Mouse (Mus musculus) spleen, adult 18-20 months (tissue): ENCODE data around the gene Surf6.

Source experiments
- DNase-seq, 2 experiments: peaks; one replicate each; pipeline ENCODE4 v3.0.0; 2022; ENCODE audit warnings: mixed read lengths in 2 of 2

The Surf6 gene

DNA sequence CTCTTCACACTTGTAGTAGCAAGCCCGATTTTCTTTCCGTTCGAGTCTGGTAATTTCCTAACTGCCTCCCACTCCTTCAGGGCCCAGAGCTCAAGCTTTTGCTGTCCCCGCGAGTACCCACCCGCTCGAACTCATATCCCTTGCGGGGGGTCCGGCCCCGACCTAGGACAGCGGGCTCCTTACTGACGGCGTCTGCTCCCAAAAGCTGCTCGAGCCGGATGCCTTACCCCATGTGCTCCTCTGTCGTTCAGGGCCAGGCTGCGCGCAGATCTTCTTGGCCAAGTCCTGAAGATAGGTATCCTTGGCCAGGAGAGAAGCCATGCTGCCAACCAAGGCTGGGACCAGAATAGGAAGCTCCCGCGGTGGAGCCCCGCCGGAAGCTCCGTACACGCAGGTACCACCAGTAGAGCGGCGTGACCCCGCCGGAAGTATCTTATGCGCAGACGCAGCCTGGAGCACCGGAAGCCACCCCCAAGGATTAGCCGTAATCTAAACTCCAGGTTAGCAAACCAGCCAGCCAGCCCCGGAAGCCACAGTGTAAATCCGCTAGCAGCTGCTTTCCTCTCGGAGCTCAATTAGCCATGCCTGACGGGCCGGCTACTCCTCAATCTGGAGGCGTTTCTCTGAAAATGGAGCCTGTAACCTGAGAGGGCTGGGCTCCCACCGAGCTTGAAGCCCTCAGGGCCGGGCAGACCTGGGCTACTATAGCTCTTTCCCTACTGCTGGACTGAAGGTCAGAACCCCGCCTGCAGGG is at the start of gene Surf6:
Gene Surf6, minus strand, starts transcription at position 413 of the 754 bp plus-strand sequence.
- peak; percentile 88 to 92 for DNase-seq

DNA sequence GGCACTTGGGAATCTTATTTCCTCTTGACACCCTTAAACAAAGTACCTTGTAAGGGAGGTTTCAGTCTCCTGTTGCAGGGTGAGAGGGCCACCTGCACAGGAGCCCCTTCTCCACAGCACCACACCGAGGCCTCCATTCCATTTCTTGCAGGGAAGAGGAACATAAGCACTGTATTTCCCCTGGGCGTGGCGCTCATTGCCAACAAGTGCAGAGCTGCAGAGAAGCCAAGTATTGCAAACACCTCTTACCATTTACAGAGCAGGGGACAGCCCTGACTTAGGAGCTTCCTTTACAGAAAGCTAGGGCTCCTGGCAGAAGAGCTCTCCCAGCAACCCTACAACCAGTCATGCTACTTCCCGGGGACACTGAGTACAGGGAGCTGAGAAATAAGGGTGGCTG is 49.5 kb upstream of the Surf6 start:
- no peak for DNase-seq

DNA sequence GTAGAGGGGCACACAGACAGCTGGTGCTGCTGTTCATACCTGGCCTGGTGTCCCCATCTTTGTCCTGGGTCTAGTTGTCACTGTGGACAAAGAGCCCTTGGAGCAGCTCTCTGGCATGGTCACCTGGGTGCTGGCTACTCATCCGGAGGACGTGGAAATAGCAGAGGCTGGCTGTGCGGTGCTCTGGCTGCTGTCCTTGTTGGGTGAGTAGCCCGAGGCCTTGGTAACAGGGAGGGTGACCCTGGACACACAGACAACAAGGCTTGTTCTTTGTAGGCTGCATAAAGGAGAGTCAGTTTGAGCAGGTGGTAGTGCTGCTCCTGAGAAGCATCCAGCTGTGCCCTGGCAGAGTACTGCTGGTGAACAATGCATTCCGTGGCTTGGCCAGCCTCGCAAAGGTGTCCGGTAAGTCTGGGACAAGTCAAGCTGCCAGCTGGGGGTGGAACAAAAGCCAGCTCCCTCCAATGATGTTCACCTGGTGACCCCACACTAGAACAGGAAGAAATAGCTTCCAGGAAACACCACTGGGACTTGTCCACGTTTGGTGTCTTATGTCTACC is 48.7 kb upstream of the Surf6 start:
- no peak for DNase-seq

DNA sequence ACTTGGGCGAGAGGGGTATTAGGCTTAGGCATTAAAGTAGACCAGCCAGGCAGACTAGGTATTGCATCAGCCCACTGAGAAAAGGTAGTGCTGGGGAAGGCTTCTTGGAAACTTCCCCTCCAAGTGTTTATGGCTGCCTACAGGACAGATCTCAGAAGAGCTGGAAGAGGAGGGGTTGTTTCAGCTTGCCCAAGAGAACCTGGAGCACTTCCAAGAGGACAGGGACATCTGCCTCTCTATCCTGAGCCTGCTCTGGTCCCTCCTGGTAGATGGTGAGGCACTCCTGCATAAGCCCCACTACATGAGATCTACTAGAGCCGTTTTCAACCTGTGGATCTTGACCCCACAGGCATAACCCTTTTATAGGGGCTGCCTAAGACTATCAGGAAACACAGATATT is 47.7 kb upstream of the Surf6 start:
- no peak for DNase-seq

DNA sequence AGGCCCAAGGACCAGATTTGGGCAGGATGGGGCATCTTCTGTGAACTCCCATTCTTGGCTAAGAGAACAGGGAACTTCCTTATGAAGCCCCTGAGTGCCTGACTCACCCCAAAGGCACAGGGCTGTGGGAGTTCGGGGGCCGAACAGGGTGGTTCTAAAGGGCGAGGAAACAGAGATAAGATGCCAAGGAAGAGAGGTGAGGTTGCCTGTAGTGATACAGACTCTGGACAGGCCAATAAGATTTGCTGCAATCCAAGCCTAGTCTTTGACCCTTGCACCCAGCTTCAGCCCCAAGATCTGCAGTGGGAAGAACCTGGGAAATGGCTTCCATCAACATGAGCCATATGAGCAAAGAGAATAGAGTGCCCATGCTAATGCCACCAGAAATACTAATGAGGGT is 40.6 kb upstream of the Surf6 start:
- no peak for DNase-seq

DNA sequence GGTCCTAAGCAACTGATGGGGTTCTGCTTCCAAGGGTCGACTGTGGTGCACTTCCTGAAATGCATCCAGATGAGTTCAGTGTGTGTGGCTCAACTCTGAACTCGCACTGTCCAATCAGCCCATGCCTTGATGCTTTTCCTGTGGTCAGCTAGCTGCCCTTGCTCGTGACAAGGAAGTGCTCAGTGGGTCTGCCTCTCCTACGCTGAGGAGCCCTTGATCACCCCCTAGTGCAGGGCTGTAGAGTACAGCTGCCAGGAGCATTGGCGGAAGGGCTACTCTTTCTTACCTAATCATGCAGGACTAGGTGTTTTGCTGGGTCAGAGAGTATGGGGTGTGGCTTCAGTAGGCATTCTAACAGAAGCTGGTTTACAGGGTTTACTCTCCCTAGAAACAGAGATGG is 38.9 kb upstream of the Surf6 start:
- DNase-seq = no peak

DNA sequence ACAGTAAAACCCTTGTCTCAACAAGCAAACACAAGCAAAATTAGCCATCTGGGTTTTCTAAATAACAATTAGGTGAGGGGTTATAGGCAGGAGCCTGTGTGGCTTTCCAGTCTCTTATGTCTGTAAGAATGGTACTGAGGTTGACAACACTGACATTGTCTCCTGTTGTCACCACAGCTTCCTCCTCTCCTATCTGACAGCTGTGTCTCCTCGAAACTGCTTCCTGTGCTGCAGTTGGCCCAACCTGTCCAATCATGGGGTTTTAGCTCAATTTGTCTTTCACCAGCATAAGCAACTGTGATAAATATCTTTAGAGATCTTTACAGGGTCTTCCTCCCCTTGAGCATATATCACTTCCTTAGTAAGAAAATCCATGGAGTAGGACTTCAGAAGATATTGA is 33.7 kb upstream of the Surf6 start:
- no peak for DNase-seq

DNA sequence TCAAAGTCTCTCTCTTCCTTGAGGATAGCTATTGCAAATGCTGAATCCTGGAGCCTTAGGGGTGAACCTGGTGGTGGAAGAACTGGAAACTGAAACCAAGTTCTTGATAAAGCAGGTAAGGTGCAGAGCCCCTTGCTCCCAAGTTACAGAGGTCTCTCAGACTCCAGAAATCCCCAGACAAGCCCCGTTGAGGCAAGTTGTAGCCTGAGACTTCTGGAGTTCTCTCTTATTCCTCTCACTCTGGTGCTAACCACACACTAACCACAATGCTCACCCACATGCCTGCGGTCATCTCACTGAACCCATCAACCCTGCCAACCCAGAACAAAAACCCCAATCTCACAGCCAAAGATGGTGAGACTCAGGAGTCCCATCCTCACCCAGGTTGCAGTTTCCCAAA is 32.6 kb upstream of the Surf6 start:
- no peak for DNase-seq

DNA sequence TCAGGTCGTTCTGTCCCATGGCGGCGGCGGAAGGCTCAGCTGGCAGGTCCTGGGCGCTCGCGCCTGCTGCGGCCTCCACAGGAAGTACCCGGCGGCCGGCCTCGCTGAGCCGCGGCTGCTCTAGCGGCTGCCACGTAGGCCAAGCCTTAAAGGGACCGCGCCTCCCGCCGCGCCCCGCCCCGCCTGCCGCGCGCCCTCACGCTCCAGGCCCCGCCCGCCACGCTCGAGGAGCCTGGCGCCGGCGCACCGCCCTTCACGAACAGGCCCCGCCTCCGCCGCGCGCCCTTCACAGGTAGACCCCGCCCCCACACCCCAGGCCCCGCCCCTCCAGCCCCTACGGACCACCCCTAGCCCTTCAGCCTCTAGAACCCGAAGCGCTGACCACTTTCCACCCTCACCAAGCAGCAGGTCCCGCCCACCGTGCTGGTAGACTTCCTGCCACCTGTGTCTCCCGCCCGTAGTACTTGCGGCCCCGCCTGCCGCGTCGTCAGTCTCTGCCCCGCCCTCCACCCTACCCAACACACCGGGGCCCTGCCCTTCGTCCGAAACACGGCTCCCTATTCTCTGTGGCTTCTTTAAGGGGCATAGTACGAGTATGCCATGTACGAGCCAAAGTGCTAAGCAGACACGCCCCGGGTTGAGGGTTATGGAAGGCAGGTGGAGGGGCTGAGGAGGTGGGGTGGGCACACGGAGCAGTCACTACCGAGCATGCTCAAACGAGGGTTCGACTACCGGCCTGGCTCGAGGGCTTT is 30.8 kb upstream of the Surf6 start, which contains the start of the genes Surf4 and Stkld1:
Gene Surf4, minus strand, starts transcription at position 625 of the 752 bp plus-strand sequence.
Gene Stkld1, plus strand, starts transcription at position 744 of the 752 bp plus-strand sequence.
- DNase-seq = peak; percentile 93 to 94

DNA sequence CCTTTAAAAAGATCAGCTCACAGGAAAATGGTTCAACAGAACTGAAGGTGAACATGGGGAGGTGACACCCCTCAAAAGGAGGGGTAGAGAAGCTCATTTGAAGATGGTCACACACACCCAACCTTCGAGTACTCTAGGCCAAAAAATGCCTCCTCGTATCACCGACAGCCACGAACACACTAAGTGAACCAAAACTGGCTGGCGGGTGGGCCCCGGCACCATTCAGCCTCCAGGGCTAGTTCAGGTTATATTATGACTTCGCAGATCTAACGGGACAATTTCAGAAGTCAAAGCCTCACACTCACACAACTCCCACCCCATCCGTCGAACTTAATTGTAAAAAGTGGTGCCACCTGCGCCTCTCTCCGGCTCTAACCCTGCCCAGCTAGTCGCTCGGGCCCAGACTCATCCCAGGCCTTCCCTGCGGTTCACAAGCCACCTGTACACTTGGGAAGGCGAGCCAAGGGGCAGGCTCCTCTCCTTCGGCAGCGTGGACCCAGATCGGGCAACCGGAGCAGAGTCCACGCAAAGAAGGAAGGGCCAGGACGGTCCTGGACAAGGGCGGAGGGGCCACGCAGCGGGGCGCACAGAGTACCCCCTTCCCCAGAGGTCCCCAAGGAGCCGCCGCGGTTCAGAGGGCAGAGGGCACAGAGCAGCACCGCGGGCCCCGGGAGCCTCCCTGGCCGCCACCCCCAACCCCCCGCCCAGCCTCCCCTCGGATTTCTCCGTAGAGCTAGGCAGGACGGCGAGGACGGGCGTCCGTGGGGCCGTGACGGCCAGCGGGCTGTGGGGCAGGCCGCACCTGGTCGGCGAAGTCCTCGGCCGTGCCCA is 30.0 kb upstream of the Surf6 start:
- DNase-seq = no peak

DNA sequence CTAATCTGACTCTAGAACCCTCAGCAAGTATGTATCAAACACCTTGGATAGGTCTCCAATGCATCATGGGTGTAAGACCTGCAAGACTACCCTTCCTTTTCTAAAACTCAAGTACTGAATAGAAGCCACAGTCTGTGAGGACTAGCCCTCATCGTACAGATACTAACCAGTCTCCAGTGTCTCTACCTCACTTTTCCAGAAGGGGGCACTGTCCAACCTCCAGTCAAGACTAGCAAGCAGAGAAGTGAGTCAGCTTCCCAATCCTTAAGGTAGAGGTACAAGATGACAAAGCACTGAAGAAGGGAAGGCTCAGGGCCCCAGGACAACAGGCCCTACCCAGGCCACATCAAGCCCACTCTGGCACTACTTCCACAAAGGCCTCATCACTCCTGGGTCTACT is 27.7 kb upstream of the Surf6 start:
- peak in 1 of 2 experiments; percentile 62 for DNase-seq

DNA sequence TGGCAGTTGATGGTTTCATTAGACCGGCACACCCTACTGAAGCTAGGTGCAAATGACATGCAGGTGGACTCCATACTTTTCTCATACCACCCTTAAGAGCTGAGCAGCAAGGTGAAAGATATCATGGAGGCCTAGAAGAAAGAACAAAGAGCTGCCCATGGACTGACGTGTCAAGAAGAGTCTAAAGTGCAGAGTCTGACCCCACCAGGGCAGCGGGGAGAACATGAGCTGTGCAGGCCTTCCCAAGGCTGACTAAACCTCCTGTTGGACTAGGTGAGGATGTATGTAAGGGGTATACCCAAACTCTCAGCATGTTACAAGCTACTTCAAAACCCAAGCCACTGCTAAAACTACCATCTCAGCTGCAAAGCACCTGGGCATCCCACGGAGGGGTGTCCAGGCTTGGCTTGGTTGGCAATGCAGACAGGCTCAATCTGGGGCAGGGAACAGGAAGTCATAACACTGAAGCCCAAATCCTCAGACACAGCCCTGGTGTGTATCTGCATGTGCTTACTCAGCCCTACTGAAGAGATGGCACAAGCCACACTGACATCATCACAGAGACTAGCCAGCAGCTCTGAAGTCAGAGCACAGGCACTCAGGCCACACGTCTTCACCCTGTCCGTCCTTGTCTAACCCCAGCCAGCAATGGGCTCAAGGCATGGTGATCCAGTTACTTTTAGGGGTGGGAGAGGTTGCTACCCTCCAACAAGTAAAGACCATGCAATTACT is 25.2 kb upstream of the Surf6 start:
- no peak for DNase-seq

DNA sequence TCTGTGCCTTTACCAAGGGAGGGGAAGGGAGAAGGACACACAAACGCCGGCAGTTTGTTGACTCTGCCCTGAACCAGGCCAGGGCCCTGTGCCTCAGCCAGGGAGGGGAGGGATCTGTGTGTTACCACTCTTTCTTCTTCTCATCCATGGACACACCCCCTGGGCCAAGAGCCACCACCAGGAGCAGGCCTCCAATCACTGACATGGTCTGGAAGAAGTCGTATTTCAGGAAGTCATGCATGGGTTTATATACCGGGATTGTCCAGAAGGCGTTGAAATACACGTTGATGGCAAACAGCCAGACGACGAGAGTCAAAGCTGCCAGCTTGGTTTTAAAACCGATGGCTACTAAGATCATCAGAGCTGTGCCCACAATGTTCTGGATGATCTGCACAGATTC is 19.1 kb upstream of the Surf6 start:
- DNase-seq = no peak

DNA sequence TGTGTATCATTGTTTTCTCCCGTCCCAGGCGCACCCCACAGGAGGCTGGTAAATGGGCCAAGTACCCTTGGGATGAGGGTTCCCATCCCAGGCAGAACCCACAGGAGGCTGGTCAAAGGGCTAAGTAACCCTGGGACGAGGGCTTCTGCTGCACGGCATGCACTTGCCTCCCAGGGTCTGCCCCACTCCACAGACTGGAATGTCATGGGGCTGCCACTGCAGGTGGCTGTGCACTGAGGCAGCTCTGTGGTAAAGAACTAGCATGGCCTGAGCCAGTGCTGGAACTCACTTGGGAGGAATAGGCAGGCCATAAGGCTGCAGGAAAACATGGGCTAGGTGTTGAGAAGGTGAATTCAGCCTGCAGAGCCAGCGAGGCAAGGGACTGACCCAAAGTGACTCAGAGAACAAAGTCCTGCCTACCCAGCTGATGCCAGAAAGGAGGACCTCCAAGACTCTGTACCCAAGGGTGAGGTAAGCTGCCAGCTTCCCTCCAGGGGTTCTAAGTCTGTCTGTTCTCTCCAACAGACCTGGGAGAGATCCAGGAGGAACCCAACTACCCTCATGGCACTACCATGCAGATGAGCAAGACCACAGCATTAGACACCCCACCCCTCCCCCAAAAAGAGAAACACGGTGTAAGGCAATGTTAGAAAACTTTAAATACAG is 17.6 kb upstream of the Surf6 start:
- DNase-seq = no peak

DNA sequence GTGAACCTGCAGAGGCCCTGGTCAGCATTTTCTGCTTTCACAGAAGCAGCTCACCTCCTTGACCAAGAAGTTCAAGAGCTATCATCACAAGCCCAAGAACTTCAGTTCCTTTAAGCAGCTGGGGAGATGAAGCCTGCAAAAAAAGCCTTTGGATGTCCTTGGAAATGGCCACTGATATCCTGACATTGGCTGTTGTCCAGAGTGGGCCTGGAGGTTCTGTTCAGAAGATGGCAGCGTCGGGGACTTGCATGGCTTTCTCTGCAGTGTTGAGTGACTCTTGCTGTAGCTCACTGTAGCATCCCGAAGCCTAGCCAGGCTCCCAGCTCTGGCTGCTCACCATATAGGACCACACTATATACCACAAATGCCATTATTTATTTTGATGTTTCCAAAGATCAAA is 17.0 kb upstream of the Surf6 start:
- DNase-seq = no peak

DNA sequence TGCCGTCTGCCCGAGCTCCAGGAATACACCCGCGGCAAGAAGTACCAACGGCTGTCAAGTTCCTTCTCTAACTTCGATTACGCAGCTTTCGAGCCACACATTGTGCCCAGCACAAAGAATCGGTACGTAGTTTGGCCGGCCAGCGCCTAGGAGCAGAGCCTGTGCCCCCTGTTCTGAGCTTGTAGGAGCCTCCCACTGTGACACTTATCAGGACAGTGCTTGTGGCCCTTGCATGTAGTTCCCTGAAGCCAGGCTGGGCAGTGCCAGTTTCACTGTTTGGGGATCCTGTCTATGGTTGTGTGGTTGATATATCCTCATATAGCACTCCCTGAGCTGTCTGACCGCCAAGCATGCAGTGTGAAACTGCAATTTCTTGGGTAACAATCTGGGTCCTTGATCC is 14.1 kb upstream of the Surf6 start:
- DNase-seq = no peak

DNA sequence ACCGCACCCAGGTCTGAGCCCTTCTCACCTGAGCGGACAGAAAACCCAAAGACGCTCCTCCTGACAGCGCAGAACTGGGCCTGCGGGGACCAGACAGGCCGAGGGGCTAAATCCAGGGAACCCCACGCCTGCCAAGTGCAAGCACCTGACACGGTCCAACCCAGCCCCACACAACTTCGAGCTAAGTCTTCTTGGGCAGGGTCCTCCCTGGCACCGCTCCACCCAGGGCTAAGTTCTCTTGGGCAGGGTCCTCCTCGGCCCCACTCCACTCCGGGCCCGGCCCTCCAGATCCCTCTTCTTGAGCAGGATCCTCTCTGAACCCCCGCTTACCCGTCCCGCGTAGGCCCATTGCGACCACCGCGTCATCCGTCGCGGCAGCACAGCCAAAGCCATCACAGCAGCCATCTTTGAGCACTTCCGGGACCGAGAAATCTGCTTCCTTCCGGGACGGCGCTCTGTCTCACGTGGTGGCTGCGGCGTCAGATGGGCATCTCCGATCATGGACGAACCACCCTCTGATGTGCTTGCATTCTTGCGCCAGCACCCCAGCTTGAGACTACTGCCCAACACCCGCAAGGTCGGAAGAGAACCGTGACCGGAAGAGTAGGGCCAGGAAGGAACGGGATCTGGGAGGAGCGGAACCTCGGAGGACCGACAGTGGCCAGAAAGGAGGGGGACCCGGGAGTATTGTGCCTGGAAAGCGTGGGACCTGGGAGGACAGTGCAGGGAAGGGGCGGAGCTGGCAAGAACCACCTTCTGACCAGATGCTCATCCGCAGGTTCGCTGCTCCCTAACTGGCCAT is 13.4 kb upstream of the Surf6 start, which contains the start of the genes Surf2 and Surf1:
Gene Surf2, plus strand, starts transcription at position 441 of the 802 bp plus-strand sequence.
Gene Surf1, minus strand, starts transcription at position 604 of the 802 bp plus-strand sequence.
- DNase-seq = peak; percentile 60 to 73

DNA sequence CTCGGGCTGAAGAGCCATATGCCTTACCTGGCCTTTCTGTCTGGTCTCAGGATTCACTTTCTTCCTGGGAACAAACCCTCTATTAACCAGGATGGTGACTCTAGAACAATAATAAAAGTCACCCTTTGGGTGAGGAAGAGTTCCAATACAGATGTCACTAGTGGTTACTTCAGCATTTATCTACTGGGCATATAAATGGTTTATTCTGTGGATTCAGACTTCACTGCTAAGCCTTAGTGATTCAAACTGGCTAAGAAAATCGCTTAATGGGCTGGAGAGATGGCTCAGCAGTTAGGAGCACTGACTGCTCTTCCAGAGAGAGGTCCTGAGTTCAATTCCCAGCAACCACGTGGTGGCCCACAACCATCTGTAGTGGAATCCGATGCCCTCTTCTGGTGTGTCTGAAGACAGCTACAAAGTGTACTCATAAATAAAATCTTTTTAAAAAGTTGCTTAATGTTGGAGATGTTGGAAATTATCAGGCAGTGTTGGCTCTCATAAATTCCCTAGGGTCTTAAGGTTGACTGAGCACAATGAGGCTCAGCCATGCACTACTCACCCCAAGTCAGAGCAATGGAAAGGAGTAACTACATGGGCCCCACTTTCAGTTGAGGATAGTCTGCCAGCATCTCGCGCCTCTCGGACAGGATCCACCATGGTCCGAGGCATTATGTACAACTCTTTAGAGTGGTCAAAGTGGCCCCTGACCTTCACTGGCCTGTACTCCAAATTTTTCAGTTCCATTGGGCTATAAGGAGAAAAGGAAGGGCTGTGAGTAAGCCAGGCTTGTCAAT is 11.7 kb upstream of the Surf6 start:
- no peak for DNase-seq

DNA sequence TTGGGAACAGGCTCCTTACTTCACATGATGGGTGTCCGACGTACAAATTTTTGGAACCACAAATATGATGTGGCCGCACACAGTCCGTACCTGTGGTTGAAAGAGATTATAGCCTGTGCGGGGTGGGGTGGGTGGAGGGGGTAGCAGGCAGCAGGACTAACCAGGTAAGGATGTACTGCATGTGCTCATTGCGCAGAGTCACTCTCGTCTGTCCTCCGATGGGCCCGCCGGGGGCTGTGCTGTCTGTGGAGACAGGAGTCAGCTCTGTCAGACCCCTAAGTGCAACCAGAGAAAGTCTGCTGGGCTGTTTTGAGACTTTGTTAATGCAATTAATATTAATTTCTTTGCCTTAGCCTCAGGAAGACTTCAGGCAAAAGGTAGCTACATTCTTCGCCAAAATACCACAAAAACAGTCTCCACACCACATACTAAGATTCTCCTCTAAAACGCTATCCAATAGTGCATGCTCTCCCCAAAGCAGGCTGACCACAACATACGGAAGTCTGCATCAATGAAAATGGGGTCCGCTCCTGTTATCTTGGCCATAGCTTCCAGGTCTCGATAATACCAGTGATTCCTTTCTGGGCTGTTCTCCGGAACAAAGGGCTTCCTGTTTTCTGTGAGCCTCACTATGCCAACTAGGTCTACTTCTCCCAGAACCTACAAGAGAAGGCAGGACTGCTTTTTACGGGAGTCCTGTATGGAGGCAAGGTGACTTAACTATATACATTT is 10.9 kb upstream of the Surf6 start:
- no peak for DNase-seq
